Mouse (Mus musculus) effector memory CD4-positive, alpha-beta T cell, adult 5 months (primary cell): ENCODE data around the gene Gsc2. TPM values are rescaled to one million over a fixed set of nuclear protein-coding genes. Genes with fewer than 3 reads are reported as not detected.

ENCODE experiments used
- polyA plus RNA-seq: library from polyadenylated mRNA; unstranded; fragments of 100-300 nt; shearing (Covaris generic); gene quantifications from one replicate; pipeline ENCODE4 v1.2.1, GENCODE M21; 2017

The Gsc2 gene
- not detected for polyA plus RNA-seq

DNA sequence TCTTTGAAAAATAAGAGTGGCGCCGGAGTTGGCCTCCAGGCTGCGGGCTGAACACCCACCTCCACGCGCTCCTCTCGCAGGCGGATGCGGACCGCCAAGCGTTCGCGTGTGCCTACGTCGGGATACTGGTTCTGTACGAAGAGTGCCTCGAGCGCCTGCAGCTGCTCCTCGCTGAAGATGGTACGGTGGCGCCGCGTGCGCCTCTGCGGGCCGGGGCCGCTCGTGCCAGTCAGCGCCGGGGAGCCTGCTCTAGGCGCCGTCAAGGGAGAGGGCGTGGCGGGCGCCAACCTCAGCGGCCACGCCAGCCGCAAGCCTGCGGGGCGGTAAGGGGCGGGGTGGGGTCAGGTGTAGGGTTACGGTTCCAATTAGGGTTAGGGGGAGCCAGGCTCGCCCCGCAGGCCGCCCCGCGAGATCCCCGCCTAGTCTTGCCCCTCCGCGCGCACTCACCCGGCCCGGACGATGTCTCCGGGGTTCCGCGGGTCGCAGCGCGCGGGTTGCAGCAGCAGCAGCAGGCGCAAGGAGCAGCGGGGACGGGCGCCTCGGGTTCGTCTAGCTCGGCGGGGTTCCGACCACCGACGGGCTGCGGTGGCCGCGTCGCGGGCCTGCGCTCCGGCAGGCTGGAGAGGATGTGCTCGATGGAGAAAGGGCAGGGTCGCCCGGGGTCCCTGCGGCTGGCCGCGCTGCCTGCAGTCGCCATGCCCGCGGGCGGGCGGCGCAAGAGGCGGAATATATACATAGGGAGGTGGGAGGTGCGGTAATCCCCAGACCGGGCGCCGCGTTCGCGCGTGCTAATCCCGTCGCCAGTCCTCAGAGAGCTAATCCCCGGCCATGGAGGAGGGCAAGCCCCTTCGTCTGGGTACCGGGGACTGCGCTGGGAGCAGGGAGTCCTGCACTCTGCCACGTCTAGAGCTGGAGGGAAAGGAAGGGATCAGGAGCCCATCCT, at the start of gene Gsc2:
Gene Gsc2, minus strand, starts transcription at position 753 of the 943 bp plus-strand sequence.

DNA sequence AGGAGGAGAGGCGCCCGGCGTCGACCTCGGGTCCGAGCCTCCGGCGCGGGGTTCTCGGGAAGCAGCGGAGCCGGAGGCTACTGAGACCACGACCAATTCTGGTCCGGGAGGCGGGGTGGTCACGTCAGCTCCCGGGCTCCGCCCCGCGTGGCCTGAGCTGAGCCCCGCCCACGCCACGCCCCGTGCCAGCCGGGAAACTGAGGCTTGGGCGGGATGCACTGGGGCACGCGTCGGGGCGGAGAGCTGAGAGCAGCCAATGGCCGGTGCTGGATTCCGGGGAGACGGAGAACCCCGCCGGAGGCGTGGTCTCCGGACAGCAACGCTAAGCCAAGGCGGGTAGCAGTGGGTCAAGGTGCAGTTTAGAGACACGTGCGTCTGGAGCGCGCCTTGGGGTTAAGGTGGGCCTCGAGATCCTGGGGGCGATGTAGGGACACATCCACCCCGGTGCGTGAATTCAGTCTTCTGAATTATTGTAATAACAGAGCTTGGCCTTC, 13.3 kb upstream of the Gsc2 start, which contains the start of gene Slc25a1:
Gene Slc25a1, minus strand, starts transcription at position 133 of the 494 bp plus-strand sequence.

GRCm38 (mm10) chr16:17911052-17911595, 3.7 kb downstream of the Gsc2 start, which contains the start of gene Ess2:
Gene Ess2, minus strand, starts transcription at chr16:17911348.

DNA sequence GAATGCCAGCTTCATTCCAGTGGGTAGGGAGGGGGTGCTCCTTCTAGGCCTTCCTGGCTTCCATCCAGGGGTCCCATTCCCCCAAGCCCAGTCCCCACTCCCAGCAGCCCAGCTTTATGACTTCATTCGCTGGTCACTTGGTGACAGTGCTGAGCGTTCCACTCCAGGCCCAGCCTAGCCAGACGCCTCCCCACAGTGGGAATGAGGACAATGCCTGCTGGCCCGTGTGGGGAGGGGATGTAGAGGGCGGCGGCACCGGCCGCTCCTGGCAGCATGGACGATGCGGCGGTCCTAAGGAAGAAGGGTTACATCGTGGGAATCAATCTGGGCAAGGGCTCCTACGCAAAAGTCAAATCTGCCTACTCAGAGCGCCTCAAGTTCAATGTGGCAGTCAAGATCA, 16.4 kb downstream of the Gsc2 start, which contains the start of the genes Dgcr2 and Tssk2:
Gene Dgcr2, minus strand, starts transcription at position 101 of the 400 bp plus-strand sequence.
Gene Tssk2, plus strand, starts transcription at position 176 of the 400 bp plus-strand sequence.

GRCm38 (mm10) chr16:17893923-17894322, 20.9 kb downstream of the Gsc2 start, which contains the start of gene Tssk1:
Gene Tssk1, plus strand, starts transcription at chr16:17894223.

DNA sequence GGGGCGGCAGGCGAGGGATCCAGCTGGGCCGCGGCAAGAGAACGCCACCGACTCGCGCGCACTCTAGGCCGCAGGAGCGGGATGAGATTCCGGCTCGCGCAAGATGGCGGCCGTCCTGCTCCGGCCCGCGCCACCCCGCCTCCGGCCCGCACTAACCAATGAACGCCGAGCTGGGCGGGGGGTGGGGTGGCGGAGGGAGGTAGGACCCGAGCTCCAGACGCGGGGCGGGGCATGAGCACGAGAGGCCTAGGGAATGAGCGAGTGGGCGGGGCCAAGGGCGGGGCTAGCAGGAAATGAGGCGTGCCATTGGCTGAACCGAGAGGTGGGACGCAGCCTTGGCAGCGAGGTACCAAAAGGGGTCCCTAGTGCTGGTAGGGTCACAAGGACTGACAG, 23.3 kb downstream of the Gsc2 start, which contains the start of gene Gm20518:
Gene Gm20518, minus strand, starts transcription at position 105 of the 393 bp plus-strand sequence.

Other genes with a start within 250 kb of the Gsc2 start
- gene Med15, start 182.2 kb downstream of the Gsc2 start, polyA plus RNA-seq, result 123 TPM
- 7.6 TPM for gene Klhl22, start 155.4 kb downstream of the Gsc2 start, polyA plus RNA-seq
- not detected for gene Scarf2, start 117.8 kb downstream of the Gsc2 start, polyA plus RNA-seq
- not detected for gene B830017H08Rik, start 81.9 kb downstream of the Gsc2 start, polyA plus RNA-seq
- 1.2 TPM for gene Car15, start 76.7 kb downstream of the Gsc2 start, polyA plus RNA-seq
- gene Gm20518, start 23.4 kb downstream of the Gsc2 start, polyA plus RNA-seq, result not detected
- not detected for gene Tssk1, start 20.8 kb downstream of the Gsc2 start, polyA plus RNA-seq
- gene Dgcr2, start 16.5 kb downstream of the Gsc2 start, polyA plus RNA-seq, result 55.2 TPM
- gene Tssk2, start 16.4 kb downstream of the Gsc2 start, polyA plus RNA-seq, result not detected
- 59.2 TPM for gene Ess2, start 3.7 kb downstream of the Gsc2 start, polyA plus RNA-seq
- gene Slc25a1, start 13.2 kb upstream of the Gsc2 start, polyA plus RNA-seq, result 36.1 TPM
- not detected for gene Vpreb2, start 65.4 kb upstream of the Gsc2 start, polyA plus RNA-seq
- 8.4 TPM for gene Dgcr6, start 137.8 kb upstream of the Gsc2 start, polyA plus RNA-seq
- 0.40 TPM for gene Prodh, start 175.1 kb upstream of the Gsc2 start, polyA plus RNA-seq
- gene Rtn4r, start 212.6 kb upstream of the Gsc2 start, polyA plus RNA-seq, result not detected